Comparison of ENCODE assay signal across 8 mouse cellular contexts in genomic region chr7:44867010-44867702, GRCm38 (mm10). TPM values are rescaled to one million over a fixed set of nuclear protein-coding genes. Genes with fewer than 3 reads are reported as not detected.
A peak's percentile ranks its signal among the peaks of the same experiment; 100 is the strongest.
DNase-seq lines count a peak whose midpoint lies in the region; ATAC-seq and TF ChIP-seq lines count a peak whose summit lies in the region.

No protein-coding gene starts in this region.

- H3K4me3 ChIP-seq in forebrain, embryonic 16.5 days (replicated peaks; ENCODE audit: low read length), result peak overlapping the region; percentile 91
- H3K4me3 ChIP-seq in liver, embryonic 14.5 days (ENCODE audit: insufficient read depth in 1 of 2, low read depth in 2 of 2, low read length in 2 of 2), result no peak overlapping the region

- no peaks in the 10 kb centered on the region for H3K27me3 ChIP-seq in forebrain, embryonic 16.5 days (replicated peaks; ENCODE audit: control insufficient read depth, insufficient read depth, low read length)
- no peaks in the 10 kb centered on the region for H3K27me3 ChIP-seq in liver, embryonic 14.5 days (ENCODE audit: control insufficient read depth, insufficient read depth, low read length)

- peak overlapping the region; percentile 99 for H3K9ac ChIP-seq in forebrain, embryonic 16.5 days (replicated peaks; ENCODE audit: low read depth, low read length)
- H3K9ac ChIP-seq in liver, embryonic 14.5 days (replicated peaks), result no peak overlapping the region

- TF ChIP-seq CTCF in liver, embryonic 14.5 days (IDR thresholded peaks at IDR 0.05; ENCODE audit: low read depth), result no peak

- H3K27ac ChIP-seq in forebrain, embryonic 16.5 days (ENCODE audit: low read length), result no peak overlapping the region
- no peak overlapping the region for H3K27ac ChIP-seq in liver, embryonic 14.5 days

- ATAC-seq in forebrain, embryonic 16.5 days, result no peak
- ATAC-seq in liver, embryonic 14.5 days (ENCODE audit: insufficient read depth), result no peak

- 70% methylated on average over 18 of the region's 19 CpGs for WGBS in forebrain, embryonic 16.5 days
- 71% methylated on average over 19 of the region's 19 CpGs for WGBS in liver, embryonic 14.5 days (ENCODE audit: insufficient replicate concordance)

- no peak for TF ChIP-seq EP300 in liver, embryonic 14.5 days (IDR thresholded peaks at IDR 0.05; ENCODE audit: low read depth)

- H3K36me3 ChIP-seq in forebrain, embryonic 16.5 days (ENCODE audit: control insufficient read depth, insufficient read depth), result peaks cover 28% of the 10 kb centered on the region
- H3K36me3 ChIP-seq in liver, embryonic 14.5 days (replicated peaks; ENCODE audit: control insufficient read depth, insufficient read depth, low read depth), result peaks cover 10% of the 10 kb centered on the region

- peak; percentile 66 for DNase-seq in cerebellum, adult 9-11 months
- no peak for DNase-seq in cerebellum, postnatal 36 days
- DNase-seq in 416B (ENCODE audit: low read depth), result peak; percentile 34
- no peak for DNase-seq in liver, embryonic 14.5 days (ENCODE audit: low read depth in 3 of 3, low spot score in 3 of 3)
- no peak for DNase-seq in urinary bladder, adult 18-20 months (ENCODE audit: low spot score in 2 of 2)
- no peak for DNase-seq in right cerebral cortex, postnatal 14 days
- DNase-seq in layer of hippocampus, postnatal 14 days (ENCODE audit: low spot score in 2 of 2), result no peak

- peak overlapping the region; percentile 95 for H3K4me2 ChIP-seq in forebrain, embryonic 16.5 days (ENCODE audit: low read length)
- H3K4me2 ChIP-seq in liver, embryonic 14.5 days (ENCODE audit: low read depth), result peak overlapping the region; percentile 86; the same call in 1 of the 2 replicates

- H3K9me3 ChIP-seq in forebrain, embryonic 16.5 days (ENCODE audit: control insufficient read depth, low read length), result no peaks in the 10 kb centered on the region
- H3K9me3 ChIP-seq in liver, embryonic 14.5 days (ENCODE audit: control insufficient read depth, low read length), result no peaks in the 10 kb centered on the region

- peaks cover 44% of the 10 kb centered on the region for H3K4me1 ChIP-seq in forebrain, embryonic 16.5 days (replicated peaks; ENCODE audit: control insufficient read depth, insufficient read depth, low read length)
- peaks cover 6 to 19% of the 10 kb centered on the region in 2 experiments for H3K4me1 ChIP-seq in liver, embryonic 14.5 days (replicated peaks; ENCODE audit: control insufficient read depth in 2 of 2, insufficient read depth in 2 of 2, low read length in 1 of 2)

RNA-seq across cellular contexts. Expression of gene Ptov1, which starts 2.4 kb away (rescaled TPM):
- 551 and 582 TPM in 2 replicates for polyA plus RNA-seq in forebrain, embryonic 16.5 days (2015; fragmentation: Nextera tagmentation; extraction: Ambion mirVana)
- polyA plus RNA-seq in liver, embryonic 14.5 days (2012; rRNA removed), result 47.3 and 54.1 TPM in 2 replicates
- polyA plus RNA-seq in liver, embryonic 14.5 days (2014; fragmentation: Nextera tagmentation; extraction: Ambion mirVana), result 35.0 and 42.1 TPM in 2 replicates
- total RNA-seq in layer of hippocampus, postnatal 14 days (2021), result 100 to 1,000 TPM; 272 to 295 TPM

RNA-seq across cellular contexts. Expression of gene Pnkp, which starts 10.2 kb away (rescaled TPM):
- polyA plus RNA-seq in forebrain, embryonic 16.5 days (2015; fragmentation: Nextera tagmentation; extraction: Ambion mirVana), result 29.4 and 32.6 TPM in 2 replicates
- 12.7 and 14.3 TPM in 2 replicates for polyA plus RNA-seq in liver, embryonic 14.5 days (2012; rRNA removed)
- polyA plus RNA-seq in liver, embryonic 14.5 days (2014; fragmentation: Nextera tagmentation; extraction: Ambion mirVana), result 15.6 and 17.0 TPM in 2 replicates
- 10 to 100 TPM; 32.3 to 33.3 TPM for total RNA-seq in layer of hippocampus, postnatal 14 days (2021)

RNA-seq across cellular contexts. Expression of gene Tbc1d17, which starts 18.3 kb away (rescaled TPM):
- polyA plus RNA-seq in forebrain, embryonic 16.5 days (2015; fragmentation: Nextera tagmentation; extraction: Ambion mirVana), result 121 and 122 TPM in 2 replicates
- 12.9 and 16.2 TPM in 2 replicates for polyA plus RNA-seq in liver, embryonic 14.5 days (2012; rRNA removed)
- 18.3 and 20.2 TPM in 2 replicates for polyA plus RNA-seq in liver, embryonic 14.5 days (2014; fragmentation: Nextera tagmentation; extraction: Ambion mirVana)
- 10 to 100 TPM; 46.2 to 54.2 TPM for total RNA-seq in layer of hippocampus, postnatal 14 days (2021)

RNA-seq across cellular contexts. Expression of gene Akt1s1, which starts 18.4 kb away (rescaled TPM):
- polyA plus RNA-seq in forebrain, embryonic 16.5 days (2015; fragmentation: Nextera tagmentation; extraction: Ambion mirVana), result 103 and 110 TPM in 2 replicates
- 25.8 and 36.4 TPM in 2 replicates for polyA plus RNA-seq in liver, embryonic 14.5 days (2012; rRNA removed)
- polyA plus RNA-seq in liver, embryonic 14.5 days (2014; fragmentation: Nextera tagmentation; extraction: Ambion mirVana), result 10.0 and 10.6 TPM in 2 replicates
- 10 to 100 TPM; 81.6 to 89.7 TPM for total RNA-seq in layer of hippocampus, postnatal 14 days (2021)

RNA-seq across cellular contexts. Expression of gene Med25, which starts 25.4 kb away (rescaled TPM):
- 158 and 166 TPM in 2 replicates for polyA plus RNA-seq in forebrain, embryonic 16.5 days (2015; fragmentation: Nextera tagmentation; extraction: Ambion mirVana)
- 29.3 and 35.1 TPM in 2 replicates for polyA plus RNA-seq in liver, embryonic 14.5 days (2012; rRNA removed)
- 24.2 and 27.1 TPM in 2 replicates for polyA plus RNA-seq in liver, embryonic 14.5 days (2014; fragmentation: Nextera tagmentation; extraction: Ambion mirVana)
- total RNA-seq in layer of hippocampus, postnatal 14 days (2021), result 100 to 1,000 TPM; 106 to 111 TPM

Comparison
In these comparisons a context has a peak if more than half of its experiments do, and no peak if none do; other contexts are left out.
1. DNase-seq: peak in cerebellum, adult 9-11 months (single experiment) and 416B (single experiment); none in cerebellum, postnatal 36 days (0 of 2), liver, embryonic 14.5 days (0 of 3), urinary bladder, adult 18-20 months (0 of 2), right cerebral cortex, postnatal 14 days (single experiment) and layer of hippocampus, postnatal 14 days (0 of 2).
2. RNA of gene Ptov1, which starts 2.4 kb away (polyA plus RNA-seq): 551 to 582 TPM in forebrain, embryonic 16.5 days; 35.0 to 54.1 TPM in liver, embryonic 14.5 days; every median in the first group is over 10 times any median in the second.